Mouse (Mus musculus) left cerebral cortex, postnatal 14 days (tissue): ENCODE measurements around the gene Slc15a3. TPM values are rescaled to one million over a fixed set of nuclear protein-coding genes. Genes with fewer than 3 reads are reported as not detected.

Experiments used
- DNase-seq, 2 experiments: peaks; one replicate each; pipeline ENCODE4 v3.0.0; 2021 to 2022; ENCODE audit warnings: low spot score in 2 of 2, mixed read lengths in 1 of 2
- intact Hi-C: fragments of 180-260 bp; cut with DNase I; formaldehyde crosslinking; loops from one replicate; pipeline ENCODE4 v1.15.1; 2025
- total RNA-seq, 2 experiments: library from RNA; stranded (reverse); gene quantifications; 2 replicates each; pipeline ENCODE4 v1.2.3; 2021

Gene Slc15a3
- total RNA-seq, 2 experiments from 2014 or later, result 1.4 to 1.5 TPM

GRCm38 (mm10) chr19:10866351-10866750, 26.8 kb downstream of the Slc15a3 start:
- intact Hi-C loops, result loop anchor here (5.0 kb wide), 1 partner anchor 59 kb away; no protein-coding TSS in a partner anchor
- DNase-seq, result no peak

- intact Hi-C loops, result loop anchor here (2.0 to 5.0 kb wide), 2 partner anchors 61 to 153 kb away; no protein-coding TSS in a partner anchor
- peak in 1 of 2 experiments; percentile 49 for DNase-seq
Measured at GRCm38 (mm10) chr19:10867946-10868622, 28.6 kb downstream of the Slc15a3 start.

GRCm38 (mm10) chr19:10868623-10869141, 29.2 kb downstream of the Slc15a3 start:
- DNase-seq, result no peak
- intact Hi-C loops, result loop anchor here (2.0 to 5.0 kb wide), 2 partner anchors 61 to 154 kb away; no protein-coding TSS in a partner anchor

- intact Hi-C loops, result loop anchor here (2.0 to 5.0 kb wide), 2 partner anchors 62 to 155 kb away; no protein-coding TSS in a partner anchor
- DNase-seq, result peak; percentile 84 to 86
Measured at GRCm38 (mm10) chr19:10869241-10869885, 29.8 kb downstream of the Slc15a3 start.

GRCm38 (mm10) chr19:10869886-10870527, 30.5 kb downstream of the Slc15a3 start, which contains the start of gene Tmem132a:
TSS of gene Tmem132a (minus strand) at chr19:10869940.
- DNase-seq, result no peak
- intact Hi-C loops, result loop anchor here (1.0 to 5.0 kb wide), 3 partner anchors 11 to 155 kb away; no protein-coding TSS in a partner anchor

GRCm38 (mm10) chr19:10870676-10871075, 31.1 kb downstream of the Slc15a3 start:
- no peak for DNase-seq
- intact Hi-C loops, result loop anchor here (1.0 kb wide), 1 partner anchor 11 kb away; no protein-coding TSS in a partner anchor

GRCm38 (mm10) chr19:10871328-10871961, 31.9 kb downstream of the Slc15a3 start:
- no peak for DNase-seq
- intact Hi-C loops, result no loop called here

- no peak for DNase-seq
- intact Hi-C loops, result no loop called here
Measured at GRCm38 (mm10) chr19:10878201-10878837, 38.8 kb downstream of the Slc15a3 start.

GRCm38 (mm10) chr19:10880085-10880974, 40.8 kb downstream of the Slc15a3 start:
- intact Hi-C loops, result no loop called here
- peak; percentile 41 to 59 for DNase-seq

- intact Hi-C loops, result loop anchor here (1.0 kb wide), 1 partner anchor 11 kb away; no protein-coding TSS in a partner anchor
- no peak for DNase-seq
Measured at GRCm38 (mm10) chr19:10880975-10881425, 41.5 kb downstream of the Slc15a3 start.

- intact Hi-C loops, result loop anchor here (1.0 kb wide), 1 partner anchor 11 kb away; no protein-coding TSS in a partner anchor
- DNase-seq, result peak; percentile 93 to 95
Measured at GRCm38 (mm10) chr19:10881426-10882154, 42.1 kb downstream of the Slc15a3 start, which contains the start of gene Tmem109. TSS of gene Tmem109 (minus strand) at chr19:10882001.

GRCm38 (mm10) chr19:10892201-10892600, 52.7 kb downstream of the Slc15a3 start:
- no peak for DNase-seq
- intact Hi-C loops, result no loop called here

- DNase-seq, result peak; percentile 99
- intact Hi-C loops, result loop anchor here (5.0 kb wide), 1 partner anchor 47 kb away; no protein-coding TSS in a partner anchor
Measured at GRCm38 (mm10) chr19:10895016-10895528, 55.5 kb downstream of the Slc15a3 start, which contains the start of gene Prpf19. TSS of gene Prpf19 (plus strand) at chr19:10895231.

GRCm38 (mm10) chr19:10895708-10896107, 56.2 kb downstream of the Slc15a3 start:
- no peak for DNase-seq

GRCm38 (mm10) chr19:10896849-10897248, 57.3 kb downstream of the Slc15a3 start:
- no peak for DNase-seq
- intact Hi-C loops, result loop anchor here (5.0 kb wide), 1 partner anchor 45 kb away; no protein-coding TSS in a partner anchor

More at GRCm38 (mm10) chr19:10895708-10896107, 56.2 kb downstream of the Slc15a3 start:
- intact Hi-C loops, result loop anchor here (5.0 kb wide), 1 partner anchor 47 kb away; no protein-coding TSS in a partner anchor

- DNase-seq, result no peak
- intact Hi-C loops, result loop anchor here (5.0 kb wide), 1 partner anchor 45 kb away; no protein-coding TSS in a partner anchor
Measured at GRCm38 (mm10) chr19:10897491-10897890, 58.0 kb downstream of the Slc15a3 start.
